Mouse (Mus musculus): ENCODE results near the gene Fam50a.

DNA sequence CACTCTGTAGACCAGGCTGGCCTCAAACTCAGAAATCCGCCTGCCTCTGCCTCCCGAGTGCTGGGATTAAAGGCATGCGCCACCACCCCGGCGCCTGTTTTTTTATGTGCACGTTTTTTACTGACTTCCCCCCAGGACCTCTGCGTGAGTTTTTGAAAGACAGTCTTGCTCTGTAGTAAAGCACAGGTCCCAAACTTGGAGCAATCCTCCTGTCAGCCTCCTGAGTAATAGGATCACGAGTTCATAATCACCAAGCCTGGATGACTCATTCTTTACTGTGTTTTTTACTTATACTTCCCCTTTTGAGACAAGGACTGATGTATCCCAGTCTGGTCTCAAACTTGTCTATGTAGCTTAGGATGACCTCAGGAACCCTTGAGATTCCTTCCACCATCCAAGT, 34.9 kb upstream of the Fam50a start:
- TF ChIP-seq CTCF (conservative IDR thresholded peaks at IDR 0.05; ENCODE audit: insufficient read depth, insufficient read length, low read depth, low read length) (no peak), POLR2A (IDR thresholded peaks at IDR 0.05; ENCODE audit: low read depth, low read length) (no peak)
